Mouse (Mus musculus) CD4-positive helper T cell, adult 2 months (primary cell): ENCODE data around the gene Wnk3.
"Not testable (repeated sequence)": the region's sequence is repeated elsewhere in the genome, so short reads cannot be mapped to it uniquely, and the experiment has no call there.

Experiments used
- DNase-seq: peaks from one replicate; pipeline ENCODE4 v3.0.0-alpha.2; 2012; ENCODE audit warnings: low read depth, missing footprints, low spot score

Gene Wnk3

DNA sequence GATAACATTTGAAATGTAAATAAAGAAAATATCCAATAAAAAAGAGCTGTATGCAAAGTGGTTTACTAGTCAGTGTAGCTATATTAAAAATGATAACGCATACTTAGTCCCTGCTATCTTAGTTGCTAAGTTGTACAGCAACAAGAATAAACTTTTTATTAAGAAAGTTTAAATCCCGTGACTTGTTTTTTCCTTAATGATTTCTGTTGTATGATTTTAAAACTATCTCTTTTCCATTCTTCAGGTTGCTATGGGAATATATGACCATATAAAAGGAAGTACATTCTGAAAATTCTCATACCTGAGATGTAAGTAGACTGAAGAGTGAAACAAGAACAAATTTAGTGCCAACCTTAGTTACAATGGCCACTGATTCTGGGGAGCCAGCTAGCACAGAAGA lies at the start of gene Wnk3:
Gene Wnk3 (plus strand): TSS at position 301 of the 400 bp plus-strand sequence.
- no peak for DNase-seq

DNA sequence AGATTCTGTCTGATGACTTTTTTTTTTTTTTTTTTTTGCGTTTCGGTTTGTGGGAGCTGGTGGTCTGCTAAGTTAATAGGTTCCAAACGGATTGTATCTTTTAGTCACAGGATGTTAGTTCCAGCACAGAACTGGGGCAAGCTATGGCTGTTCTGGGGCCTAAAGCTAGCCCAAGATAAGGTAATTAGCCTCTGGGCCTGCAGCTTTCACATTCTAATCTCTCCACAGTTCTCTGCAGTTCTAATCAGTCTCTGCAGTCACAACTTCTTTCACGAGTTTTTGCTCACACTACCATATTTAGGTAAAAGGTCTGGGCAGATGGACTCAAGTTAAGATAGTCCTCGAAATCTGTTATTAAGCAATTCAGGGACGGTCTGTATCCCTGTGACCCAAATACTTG lies 39.5 kb upstream of the Wnk3 start:
- no peak for DNase-seq

DNA sequence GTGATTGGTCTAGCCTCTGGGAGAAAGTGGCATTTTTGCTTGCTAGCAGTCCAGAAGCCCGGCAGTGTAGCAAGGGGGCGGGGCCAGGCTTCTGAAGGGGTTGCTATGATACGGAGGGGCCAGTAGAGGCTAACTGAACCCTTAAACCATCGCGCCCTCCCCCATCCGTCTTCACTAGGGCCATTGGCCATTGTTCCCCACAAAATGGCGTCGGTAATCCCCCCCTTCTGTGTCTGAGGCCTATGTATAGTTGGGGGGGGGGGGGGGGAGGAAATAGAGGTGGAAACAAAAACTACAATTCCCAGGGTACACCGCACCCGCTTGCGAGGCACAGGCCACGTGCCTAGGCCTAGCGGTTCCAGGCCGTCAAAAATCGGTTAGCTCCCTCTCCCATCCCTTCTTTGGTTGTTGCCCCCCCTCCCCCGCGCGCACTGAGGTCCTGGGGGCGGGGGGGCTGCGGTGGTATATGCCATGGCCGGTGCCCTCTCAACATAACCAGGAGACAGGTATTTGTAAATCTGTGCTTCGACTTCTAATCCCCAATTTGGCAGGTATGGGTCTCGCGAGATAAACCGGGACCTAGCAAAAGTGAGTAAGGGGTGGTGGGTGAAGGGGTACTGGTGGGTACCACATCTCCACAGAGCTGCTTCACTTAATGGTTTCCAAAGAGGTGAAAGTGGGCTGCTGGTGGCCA lies 29.3 kb upstream of the Wnk3 start:
- peak; percentile 1 for DNase-seq

DNA sequence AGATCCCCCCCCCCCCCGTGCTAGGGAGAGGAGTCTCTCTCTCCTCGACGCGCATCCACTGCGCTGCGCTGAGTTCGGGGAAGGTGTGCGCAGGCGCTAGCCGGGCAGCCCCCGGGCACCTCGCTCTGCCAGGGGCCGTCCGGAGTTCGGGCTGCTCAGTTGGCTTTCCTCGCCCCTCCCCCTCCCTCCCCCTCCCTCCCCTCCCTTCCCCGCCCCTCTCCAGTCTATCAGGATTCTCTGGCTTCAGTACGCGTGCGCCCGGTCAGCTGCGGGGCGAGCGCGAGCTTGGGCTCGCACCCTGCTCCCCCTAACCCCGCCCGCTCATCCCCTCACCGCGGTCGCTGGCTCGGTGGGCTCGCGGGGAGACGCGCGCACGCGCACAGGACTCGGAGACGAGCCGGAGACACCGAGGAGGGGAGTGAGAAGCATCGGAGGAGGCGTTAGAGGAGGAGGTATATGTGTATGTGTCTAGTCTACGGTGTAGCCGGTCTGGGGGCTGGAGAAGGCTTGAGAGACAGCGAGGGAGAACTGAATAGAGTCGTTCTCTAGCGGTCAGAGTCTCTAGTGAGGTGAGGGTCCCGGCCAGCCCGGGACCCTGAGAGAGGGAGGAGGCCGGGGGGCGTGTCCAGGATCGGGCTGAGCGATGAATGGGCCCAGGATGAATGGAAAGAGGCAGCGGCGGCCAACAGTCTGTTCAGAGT lies 28.5 kb upstream of the Wnk3 start:
- peak; percentile 4 for DNase-seq

DNA sequence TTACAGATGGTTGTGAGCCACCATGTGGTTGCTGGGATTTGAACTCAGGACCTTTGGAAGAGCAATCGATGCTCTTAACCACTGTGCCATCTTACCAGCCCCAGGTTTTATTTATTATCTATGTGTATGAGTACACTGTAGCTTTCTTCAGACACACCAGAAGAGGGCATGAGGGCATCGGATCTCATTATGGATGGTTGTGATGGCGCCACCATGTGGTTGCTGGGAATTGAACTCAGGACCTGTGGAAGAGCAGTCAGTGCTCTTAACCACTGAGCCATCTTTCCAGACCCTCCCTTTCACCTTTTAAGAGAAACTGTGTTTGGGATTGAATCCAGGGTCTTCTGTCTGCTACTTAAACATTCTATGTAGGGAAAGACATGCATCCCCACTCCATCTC lies 24.7 kb upstream of the Wnk3 start:
- not testable (repeated sequence) for DNase-seq

DNA sequence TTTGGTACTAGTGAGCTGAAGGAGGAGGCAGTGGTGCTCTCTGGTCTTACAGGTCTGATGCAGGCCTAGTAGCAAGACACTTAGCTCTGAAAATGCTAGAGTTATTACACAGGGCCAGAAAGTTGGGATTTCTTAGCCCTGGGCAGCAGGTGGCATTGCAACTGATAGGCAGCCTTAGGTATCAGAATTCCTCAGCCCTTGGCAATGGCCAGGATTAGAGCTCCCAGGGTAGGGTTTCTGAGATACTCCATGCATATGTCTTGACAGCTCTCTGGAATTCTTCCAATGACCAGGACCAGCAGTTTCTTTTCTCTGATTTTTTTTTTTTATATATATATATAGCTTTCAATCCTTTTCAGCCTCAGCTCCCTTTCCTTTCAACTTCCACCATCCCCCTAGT lies 100.5 kb downstream of the Wnk3 start:
- no peak for DNase-seq

DNA sequence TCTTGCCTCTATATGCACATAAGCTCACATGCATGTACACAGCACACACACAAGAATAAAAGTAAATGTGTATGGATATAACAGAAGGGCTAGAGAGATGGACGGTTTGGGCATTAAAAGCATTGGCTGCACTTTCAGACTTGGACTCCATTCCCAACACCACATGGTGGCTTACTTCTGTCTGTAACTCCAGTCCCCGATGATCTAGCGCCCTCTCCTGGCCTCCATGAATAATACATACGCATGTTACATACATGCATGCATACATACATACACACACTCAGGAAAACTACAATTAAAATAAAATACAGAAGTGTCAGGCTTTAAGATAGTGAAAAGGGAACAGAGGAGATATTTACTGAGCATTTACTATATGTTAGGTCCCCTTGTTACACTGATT lies 115.9 kb downstream of the Wnk3 start:
- no peak for DNase-seq

DNA sequence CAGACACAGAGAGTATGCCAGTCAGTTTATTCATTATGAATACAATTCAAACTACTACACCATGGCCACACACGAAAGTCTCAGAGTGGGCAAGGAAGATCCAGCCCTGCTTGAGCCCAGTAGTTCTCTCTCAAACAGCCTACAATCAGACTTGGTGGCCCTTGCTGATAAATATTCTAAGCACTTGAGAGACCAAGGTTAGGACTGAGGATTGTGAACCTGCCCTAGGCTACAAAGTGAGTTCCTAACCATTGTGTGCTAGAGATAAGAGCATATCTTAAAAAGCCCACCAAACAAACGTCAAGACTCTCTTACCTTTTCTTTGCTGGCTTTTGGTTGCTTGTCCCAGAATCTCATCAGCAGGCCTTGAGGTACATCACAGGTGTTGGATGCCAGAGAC lies 135.7 kb downstream of the Wnk3 start:
- no peak for DNase-seq

DNA sequence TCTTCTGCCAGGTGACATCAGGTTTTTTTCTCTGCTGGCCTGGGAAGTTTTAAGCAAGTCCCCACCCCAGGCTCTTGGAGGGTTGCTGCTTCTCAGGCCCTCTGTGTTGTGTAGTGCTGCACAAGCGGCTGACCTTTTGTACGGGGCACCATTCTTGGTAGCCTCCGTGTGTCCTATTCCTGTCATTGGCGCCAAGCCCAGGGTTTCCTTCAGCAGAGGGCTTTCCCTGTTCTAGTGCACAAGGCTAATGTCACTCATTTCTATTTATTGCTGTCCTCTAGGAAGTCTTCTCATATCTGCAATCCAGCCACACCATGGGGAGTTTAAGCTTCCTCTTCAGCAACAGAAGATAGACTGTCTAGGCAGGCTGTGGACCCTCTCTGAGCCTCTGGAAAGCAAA lies 139.9 kb downstream of the Wnk3 start:
- no peak for DNase-seq

DNA sequence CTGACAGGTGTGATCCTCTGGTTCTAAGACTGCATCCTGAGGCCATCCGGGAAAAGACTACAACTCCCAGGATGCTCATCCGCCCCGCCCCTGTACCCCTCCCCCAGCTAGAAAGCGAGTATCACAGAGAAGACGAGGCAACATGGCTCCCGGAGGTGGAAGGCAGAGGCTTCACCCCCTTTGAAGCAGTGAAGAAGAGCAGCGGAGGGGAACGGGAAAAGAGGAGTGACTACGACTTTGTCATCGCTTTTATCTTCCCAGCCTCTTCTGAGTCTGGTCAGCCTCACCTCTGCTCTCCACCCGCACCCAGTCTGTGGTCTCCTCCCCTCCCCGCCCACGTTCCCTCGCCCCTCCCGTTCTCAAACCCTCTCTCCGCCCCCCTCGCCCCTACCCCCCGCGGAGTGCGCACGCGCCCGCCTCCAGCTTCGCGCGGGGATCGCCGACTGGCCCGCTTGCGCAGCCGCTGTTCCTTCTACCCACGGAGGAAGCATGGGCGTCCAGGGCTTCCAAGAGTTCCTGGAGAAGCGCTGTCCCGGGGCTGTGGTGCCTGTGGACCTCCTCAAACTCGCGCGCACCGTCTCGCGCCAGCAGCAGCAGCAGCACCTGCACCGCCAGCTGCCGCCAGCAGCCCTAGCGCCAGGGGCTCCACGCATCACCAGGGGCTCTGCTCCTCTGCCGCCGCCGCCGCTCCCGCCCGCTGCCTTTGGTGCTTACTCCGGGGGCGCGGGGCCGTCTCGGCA lies 146.1 kb downstream of the Wnk3 start, which contains the start of gene Fam120c:
Gene Fam120c (plus strand): TSS at position 415 of the 740 bp plus-strand sequence.
- peak; percentile 91 for DNase-seq

DNA sequence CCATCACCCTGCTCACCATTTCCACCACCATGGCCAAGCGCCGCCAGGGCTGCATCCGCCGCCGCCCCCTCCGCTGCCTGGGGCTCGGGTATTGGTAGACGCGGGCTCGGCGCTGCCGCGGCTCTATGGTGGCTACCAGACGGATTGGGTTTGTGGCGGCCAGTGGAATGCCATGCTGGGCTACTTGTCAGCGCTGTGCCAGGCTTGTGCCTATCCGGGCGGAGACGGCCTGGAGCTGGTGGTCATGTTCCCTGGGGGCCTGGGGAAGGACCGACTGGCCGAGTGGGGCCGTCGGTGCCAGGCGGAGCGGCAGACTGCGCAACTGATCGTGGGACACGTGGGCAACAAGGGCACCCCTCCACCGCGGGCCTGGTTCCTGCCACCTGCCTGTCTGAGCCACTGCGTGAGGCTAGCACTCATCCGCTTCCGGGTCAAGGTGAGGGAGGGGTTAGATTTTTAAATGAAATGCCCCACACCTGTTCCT lies 146.7 kb downstream of the Wnk3 start:
- peak; percentile 78 for DNase-seq

DNA sequence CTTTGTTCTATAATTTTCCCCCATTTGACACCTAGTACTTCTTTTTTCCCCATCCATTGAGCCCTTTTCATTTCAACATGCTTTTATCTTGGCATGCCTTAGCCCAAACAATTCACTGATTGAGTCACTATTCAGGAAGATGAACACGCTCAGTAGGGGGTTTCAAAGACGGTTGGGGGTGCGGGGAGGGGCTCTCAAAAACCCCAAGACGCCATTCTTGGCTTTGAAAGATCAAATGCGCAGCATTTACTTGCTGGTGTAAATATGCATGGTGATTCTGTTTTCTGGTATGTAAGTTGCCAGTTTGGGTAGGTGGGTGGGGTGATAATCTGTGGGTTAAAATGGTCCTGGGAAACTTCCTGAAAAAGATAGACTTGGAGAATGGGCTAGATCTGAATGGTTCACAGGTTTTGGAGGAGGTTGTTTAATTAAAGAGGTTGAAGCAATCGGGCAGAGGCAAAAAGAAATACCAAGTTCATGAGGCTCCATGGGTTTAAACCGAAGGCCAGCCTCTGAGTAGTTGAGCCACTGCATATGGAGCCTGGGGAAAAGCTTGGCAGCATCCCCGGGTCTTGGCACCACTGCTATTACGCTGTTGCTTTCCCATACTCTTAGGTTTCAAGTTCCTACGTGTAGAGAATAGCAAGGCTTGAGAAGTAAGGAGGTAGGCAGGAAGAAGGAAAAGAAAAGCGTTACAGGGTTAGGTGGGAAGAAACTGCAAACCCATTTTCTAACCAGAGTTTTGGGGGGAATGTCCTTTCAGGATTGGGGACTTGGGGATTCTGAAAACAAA lies 147.7 kb downstream of the Wnk3 start:
- no peak for DNase-seq

DNA sequence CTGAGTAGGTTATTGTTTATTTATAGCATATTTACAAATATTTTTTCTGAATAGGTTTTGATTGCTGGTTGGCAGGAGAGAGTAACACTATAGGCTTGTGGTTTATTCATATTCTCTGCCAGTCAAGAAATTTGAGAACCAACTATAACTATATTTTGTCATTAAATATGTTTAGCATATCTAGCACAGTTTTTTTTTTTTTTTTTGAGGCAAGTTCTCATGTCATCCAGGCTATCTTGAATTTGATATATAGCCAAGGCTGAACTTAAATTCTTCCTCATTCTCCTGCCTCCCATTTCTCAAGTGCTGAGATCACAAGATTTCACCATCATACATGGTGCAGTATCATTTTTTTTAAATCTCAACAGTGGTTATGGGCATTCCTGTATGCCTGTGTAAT lies 149.4 kb downstream of the Wnk3 start:
- DNase-seq, result no peak

DNA sequence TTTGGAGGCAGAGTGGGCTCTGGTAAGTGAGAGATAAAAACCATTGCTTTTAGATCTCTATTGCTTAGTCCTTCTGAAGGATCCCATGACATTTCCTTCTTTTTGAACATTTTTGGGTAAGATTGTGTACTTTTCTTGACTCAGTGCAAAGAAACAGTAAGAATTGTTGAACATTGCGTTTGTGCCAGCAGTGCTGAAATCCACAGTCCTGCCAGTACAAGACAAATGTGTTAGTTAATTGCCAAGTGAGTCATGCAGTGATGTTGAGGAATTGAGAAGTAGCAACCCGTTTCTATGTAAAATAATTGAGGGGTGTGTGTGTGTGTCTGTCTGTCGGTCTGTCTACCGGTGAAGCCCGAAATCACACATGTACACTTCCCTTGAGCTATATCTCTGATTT lies 151.4 kb downstream of the Wnk3 start:
- DNase-seq, result no peak
